Mouse (Mus musculus) natural killer cell, adult 2 months (primary cell): ENCODE data around the gene Blmh.
"Not testable (repeated sequence)": the region's sequence is repeated elsewhere in the genome, so short reads cannot be mapped to it uniquely, and the experiment has no call there.

Source experiments
- DNase-seq, 2 experiments: peaks; one replicate each; pipeline ENCODE4 v3.0.0; 2022; ENCODE audit warnings: low spot score in 2 of 2

Blmh gene

DNA sequence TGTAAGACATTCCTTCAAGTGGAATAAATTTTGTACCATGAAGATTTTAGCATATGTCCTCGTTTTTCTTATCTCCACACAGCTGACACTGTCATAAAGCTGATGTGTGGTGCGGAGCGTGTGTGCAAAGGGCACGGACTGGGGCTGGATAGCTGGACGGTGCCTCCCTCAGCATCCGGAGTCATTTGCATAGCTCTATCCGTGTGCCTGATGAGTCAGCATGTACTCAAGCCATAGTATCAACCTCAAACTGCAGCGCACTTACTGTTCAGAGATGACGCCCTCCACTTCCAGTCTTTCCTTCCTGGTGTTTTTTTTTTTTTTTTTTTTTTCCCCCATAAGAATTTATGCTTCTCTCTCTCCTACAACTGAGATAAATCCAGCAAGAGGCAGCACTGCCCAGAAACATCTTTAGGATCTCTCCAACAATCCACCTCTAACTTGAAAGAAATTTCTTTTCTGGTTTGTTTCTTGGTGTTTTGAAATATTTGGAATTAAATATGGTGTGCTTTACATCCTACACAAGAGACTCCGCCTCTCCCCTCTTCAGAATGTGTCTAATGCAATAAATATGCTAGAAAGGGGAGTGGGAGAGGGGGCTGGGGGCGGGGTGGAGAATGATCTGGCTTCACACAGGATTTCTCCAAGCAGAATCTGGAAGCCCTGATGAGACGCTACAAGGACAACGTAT is 7.9 kb upstream of the Blmh start:
- no peak for DNase-seq

DNA sequence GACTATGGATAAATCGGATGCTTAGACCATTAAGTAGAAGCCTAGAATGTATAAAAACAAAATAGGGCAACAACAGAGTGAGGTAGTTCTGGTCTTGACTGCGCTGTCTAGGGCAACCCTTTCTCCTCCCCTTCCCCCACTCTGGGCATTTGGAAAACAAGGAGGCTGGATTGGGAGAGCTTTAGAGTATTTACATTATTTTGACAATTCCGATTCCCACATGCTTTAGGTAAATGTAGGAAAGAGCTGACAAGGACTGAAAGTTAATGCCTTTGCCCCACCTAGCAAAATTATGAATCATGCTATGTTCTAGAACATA is 7.4 kb upstream of the Blmh start:
- no peak for DNase-seq

DNA sequence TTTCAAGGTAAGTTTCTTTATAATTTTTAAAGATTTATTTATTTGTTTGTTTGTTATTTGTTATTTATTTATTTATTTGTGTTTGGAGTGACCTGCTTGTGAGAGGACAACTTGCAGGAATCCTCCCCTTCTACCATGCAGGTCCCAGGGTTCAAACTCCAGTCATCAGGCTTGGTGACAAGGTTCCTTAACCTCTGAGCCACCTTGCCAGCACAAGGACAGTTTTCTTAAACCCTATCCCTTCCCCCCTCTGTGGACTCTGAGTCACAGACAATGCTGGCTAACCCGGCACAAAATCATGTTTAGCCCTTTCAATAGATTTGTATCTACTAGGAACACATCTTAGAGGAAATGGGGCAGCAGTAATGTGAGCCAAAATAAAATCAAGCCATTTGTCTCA is 4.0 kb upstream of the Blmh start:
- no peak for DNase-seq

DNA sequence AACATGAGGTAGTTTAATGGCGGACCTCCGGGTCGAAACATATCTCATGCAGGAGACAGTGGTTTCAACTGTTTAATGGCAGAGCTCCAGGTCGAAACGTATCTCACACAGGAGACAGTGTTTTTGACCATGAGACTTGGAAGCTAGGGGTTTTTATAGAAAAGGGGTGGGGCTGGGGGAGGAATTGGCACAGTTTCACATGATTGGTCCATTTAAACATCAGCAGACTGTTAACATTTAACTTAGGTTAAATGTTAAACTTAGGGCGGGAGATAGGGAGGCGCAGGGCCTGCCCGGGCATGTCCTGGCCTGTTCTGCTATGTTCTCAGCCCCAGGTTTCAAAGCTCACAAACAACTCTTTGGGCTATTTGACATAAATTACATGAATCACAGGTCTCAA is 4.0 kb downstream of the Blmh start:
- not testable (repeated sequence) for DNase-seq

DNA sequence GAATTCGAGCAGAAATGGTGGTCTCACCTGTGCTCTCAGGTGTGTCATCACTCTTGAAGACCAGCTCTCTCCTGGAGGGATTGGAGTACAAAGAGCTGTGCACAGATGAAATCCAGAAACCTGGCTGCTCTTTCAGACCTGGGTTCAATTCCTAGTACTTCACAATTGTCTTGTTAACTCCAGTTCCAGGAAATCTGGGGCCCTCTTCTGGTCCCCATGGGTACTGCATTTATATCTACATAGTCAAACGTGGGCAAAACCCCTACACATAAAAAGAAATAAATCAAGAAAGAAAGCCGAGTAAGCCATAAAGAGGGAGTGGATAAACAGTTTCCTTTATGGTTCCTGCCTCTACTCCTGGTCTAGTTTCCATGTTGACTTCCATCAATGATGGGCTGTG is 8.6 kb downstream of the Blmh start:
- no peak for DNase-seq

DNA sequence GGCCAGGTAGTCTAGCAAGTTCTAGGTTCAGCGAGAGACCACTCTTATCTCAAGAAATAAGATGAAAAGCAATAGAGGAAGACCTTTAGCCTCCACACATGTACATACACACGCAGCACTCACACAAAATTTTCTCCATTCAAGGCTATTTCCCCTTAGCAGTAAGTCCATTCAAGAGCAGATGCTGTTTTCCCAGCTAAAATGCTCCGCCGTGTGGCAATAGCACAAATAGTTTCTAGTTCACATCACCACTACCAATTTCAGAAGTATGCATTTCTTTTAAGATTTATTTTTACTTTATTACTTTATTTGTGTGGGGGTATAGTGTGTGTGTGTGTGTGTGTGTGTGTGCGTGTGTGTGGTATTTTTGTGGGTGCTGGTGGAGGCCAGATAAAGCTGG is 12.0 kb downstream of the Blmh start:
- DNase-seq = no peak

DNA sequence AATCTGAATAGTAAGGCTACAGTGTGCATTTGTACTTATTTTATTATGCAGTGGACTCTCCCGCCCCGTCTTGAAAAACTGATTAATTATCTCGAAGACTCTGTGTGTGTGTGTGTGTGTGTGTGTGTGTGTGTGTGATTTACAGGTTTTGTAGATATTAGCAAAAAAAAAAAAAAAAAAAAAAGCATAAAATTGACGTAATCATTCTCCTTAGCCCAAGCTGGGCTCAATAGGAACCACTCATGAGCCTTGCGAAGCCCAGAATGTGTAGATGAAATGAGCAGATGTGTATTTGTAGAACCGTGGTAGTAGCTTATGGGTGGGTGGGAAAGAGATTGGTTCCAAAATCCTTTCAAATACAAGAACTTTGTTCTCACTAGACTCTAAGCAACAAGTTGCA is 20.2 kb downstream of the Blmh start:
- DNase-seq = no peak

DNA sequence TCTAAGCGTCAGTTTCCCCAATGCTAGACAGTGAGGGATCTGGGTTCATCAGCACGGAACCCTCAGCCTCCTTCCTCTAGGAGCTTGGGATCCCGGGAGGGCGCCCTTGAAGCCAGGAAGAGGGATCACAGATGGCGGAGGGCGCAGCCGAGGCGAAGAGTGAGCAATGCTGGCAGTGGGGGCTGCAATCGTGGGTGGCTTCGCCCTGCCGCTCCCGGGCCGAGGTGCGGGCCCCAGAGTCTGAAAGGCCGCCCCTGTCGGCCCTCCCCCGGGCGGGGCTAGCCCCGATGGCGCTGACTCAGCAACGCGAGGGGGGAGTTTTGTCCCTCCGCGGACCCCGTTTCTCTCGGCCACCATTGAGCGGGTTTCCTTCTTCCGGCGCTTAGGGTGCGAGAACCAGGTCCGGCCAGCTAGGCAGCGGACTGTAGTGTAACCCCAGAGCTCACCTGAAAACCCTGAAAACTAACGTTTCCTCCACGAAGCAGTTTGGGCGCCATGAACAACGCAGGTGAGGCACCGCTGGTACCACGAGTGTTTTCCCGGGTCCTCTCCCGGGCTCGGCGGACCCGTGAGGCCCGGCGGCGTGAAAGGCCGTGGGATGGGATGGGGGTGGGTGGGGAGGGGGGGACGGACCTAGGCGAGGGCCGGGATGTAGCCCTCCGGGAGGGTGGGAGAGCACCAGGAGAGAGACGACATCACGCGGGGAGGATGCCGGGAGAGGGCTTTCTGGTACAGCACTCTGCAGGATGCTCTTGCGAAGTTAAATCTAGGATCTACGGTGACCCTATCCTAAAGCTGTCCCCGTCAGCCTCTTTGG is 21.0 kb downstream of the Blmh start:
- DNase-seq = peak; percentile 85 to 87

DNA sequence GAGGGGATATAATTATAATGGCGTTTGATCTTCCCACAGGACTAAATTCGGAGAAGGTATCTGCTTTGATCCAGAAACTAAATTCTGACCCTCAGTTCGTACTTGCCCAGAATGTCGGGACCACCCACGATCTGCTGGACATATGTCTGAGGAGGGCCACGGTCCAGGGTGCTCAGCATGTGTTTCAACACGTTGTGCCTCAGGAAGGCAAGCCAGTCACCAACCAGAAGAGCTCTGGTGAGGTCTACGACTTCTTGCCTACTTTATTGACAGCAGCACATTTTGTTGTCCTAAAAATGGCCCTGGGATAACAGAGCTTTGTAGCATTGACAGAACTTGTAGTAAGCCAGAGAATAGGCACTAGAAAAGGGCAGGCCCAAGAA is 21.6 kb downstream of the Blmh start:
- DNase-seq = peak in 1 of 2 experiments; percentile 2

DNA sequence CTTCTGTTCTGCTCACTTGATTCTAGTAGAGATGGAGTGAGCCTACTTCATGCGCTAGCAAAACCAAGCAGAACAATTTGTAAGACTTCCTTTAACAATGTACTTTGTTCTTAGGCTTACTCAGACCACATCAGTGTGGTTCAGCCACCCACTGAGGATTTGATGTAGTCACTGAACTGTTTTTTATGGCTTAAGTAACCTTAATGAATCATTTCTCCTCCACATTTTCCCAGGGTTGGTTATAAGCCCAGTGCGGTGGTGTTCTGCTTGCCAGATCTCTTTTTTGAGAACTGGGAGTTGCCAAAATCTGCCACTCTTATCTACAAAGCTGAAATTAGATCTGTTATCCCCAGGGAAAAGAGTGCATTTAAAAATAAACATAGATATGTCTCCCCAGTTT is 28.9 kb downstream of the Blmh start:
- DNase-seq = no peak

DNA sequence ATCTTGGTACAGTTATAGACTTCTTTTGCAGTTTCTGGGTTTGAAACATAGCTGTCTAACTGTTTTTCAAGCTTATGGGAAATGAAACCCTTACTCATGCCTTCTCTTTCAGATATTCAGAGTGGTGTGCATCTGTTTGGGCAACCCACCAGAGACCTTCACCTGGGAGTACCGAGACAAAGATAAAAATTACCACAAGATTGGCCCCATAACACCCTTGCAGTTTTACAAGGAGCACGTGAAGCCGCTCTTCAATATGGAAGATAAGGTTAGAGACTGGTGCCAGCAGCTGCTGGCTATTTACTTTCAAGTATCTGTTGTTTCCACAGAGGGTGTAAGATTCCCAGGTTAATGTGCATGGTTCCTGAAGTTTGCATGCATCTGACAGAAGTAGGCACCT is 41.1 kb downstream of the Blmh start:
- no peak for DNase-seq

DNA sequence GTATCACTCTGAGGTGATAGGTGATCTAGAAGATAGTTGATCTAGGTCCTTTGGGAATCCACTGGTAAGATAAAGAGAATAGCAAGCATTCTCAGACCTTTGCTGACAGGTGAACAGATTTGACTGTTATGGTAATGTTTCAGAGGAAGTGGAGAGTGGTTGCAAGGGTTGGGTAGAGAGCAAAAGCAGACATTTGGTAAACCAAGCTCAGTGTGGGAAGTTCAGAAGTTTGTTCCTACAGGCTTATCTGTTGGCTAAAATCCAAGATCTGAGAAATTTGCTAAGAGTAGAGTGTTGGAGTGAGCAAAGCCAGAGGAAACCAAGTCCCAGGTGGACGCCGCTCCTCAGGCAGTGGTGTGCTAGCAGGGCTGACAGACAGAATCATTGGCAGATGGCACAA is 45.7 kb downstream of the Blmh start:
- DNase-seq = no peak

DNA sequence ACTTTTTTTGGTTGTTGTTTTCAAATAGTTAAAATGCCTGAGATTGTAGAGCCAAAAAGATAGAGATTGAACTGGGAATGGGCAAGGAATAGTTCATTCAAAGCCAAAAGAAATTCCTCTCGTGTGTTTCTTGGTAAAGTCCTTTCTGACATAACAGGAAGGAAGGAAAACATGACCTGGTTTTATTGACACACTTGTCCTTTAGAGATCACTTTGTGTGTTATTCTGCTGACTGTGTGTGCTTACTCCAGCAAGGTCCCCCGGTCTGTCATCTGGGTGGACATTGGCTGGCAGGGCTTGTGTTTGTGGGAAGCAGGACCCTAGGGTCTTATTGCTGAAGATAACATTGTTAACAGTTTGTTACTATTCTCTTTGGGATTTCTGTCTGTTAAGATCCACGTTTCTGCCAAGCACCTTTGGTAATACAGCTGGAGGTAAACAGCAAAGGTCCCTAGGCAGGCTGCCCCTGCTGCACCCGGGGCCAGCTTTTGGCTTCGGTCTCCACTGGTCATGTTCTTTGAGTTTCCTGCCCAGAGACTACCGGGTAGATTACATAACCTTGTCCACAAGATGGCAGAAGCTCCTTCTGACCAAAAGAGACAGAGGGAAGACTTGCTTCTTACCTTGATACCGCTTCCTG is 50.2 kb downstream of the Blmh start:
- no peak for DNase-seq

DNA sequence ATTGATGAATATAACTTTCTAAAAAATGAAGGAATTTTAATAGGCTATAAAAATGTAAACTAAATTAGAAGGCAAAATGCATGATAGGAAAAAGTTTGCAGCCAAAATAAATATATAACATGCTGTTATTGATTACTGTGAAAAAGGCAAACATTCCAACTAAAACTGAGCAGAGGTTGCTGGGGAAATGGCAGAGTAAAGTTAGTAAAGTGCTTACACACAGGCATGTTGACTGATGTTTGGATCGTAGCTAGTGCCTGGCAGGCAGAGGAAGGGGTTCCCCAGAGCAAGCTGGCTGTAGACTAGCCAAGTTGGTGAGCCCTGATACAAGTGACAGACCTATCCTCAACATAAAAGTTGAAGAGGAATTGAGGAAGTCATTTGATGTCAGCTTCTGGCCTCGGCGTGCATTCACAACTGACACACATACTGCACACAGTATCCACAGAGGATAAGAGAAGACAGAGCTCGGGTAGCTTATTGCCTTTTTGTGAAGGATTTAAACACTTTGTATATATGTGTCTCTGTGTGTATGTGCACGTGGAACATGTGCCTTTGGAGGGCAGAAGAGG is 57.0 kb downstream of the Blmh start:
- no peak for DNase-seq

DNA sequence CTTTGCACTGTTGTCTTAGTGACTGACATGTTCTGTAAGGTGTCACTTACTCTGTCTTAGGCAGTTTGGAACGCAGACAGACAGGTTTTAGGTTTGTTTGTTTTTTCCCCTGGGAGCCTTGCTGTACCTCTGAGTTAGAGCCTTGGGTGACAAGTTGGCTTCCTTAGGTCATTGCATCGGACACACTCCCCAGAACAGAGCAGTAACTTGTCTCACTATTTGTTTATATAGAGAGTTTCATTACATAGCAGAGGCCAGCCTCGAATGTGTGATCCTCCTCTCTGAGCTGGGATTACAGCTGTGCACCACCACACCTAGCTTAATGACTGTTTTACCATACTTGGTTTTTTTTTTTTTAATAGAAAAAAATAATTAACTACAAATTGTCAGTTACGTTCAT is 57.8 kb downstream of the Blmh start:
- no peak for DNase-seq

DNA sequence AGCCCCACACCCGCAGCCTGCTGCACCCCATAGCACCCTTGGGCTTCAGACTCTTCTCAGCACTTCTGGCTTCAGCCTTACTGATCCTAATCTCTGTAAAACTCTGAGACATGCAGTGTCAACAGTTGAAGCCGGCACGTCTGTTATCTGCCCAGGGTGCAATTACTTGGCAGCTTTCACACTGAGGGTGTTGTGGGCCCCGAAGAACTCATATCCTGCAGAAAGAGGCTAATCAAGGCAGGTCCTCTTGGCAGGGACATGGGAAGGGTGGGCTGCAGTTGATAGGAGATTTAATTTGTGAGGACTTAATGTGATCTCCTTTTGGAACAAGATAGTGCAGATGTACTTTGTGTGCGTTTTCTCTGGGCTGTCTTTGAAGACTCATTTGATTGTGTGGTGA is 59.0 kb downstream of the Blmh start:
- DNase-seq = no peak

DNA sequence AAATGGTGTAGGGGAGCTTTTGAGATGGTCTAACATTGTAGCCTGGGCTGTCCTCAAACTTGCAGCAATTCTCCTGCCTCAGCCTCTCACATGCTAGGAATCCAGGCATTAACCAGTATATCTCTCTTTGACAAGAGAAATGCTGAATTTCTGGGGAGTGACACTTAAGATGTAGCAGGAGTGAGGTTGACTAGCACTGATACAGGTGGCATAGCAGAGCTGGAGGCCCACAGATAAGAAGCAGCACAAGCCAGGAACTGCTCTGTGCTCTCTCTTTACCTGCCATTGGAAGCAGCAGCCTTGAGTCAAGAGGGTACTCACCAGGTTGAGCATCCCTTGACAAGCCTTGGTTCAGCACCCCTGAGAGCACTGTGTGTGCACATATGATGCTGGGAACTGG is 59.6 kb downstream of the Blmh start:
- no peak for DNase-seq

DNA sequence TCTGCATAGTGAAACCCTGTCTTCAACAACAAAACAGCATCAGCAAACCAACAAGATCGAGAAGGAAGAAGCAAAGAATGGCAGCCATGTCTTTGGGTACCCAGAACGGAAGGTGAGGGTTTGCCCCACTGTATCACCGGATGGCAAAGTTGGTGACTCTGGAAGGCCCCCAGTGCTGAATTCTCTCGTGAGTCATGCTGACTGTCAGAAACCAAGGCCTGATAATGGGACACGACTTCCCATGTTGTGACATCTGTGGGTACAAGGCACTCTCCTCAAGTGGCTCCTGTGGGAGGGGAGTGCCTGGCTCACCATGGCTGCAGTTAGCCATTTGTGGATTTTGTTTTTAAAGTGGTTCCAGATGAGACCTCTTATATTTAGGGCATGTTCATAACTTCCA is 66.2 kb downstream of the Blmh start:
- DNase-seq = peak in 1 of 2 experiments; percentile 24

DNA sequence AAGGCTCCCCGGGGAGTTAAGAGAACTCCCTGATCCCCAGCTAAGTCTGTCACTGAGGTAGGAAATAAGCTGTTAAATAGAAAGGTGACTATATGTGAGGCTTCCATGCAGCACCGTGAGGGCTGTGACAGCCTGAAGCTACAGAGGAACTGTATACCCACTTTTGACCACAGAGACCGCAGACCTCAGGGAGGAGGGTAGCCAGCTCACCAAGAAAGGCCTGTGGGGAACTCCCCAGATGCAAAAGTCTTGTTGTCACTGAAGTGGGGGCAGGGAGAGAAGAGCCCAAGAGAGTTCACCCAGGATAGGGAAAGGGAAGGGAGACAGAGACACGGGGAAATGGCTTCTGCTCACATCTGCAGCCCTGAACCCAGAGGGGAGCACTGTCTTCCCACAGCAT is 68.3 kb downstream of the Blmh start:
- peak; percentile 81 to 82 for DNase-seq

DNA sequence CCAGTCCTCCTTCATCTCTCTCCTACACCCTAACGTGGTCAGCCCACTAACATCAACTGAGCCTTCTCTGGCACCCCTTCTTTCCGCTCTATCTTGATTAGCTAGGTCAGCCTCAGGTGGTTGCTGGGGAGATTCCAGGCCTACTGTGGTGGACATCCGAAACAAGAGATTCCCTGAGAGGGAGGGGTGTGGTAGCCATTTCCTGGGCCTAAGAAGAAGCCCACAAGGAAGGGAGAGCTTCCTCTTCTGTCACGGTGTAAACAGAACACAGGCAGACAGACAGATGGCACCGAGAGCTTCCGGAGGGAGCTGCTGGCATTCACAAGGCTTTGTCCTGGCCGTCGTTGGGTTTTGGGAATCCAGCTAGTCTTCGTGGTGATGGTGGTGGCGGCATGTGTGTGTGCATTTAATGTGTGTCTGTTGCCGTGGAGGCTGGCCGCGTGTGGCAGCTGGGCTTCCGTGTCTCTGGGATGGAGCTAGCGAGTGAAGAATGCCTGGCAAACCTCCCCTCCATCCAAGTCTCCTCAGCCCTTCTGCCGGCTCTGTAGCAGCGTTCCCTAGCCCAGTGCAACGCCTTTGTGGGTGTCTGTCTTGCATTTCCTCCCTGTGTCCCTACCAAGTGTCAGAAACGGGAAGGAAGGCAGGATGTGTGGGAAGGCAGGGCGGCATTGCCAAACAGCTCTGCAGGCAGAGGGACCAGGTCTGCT is 71.5 kb downstream of the Blmh start:
- no peak for DNase-seq

DNA sequence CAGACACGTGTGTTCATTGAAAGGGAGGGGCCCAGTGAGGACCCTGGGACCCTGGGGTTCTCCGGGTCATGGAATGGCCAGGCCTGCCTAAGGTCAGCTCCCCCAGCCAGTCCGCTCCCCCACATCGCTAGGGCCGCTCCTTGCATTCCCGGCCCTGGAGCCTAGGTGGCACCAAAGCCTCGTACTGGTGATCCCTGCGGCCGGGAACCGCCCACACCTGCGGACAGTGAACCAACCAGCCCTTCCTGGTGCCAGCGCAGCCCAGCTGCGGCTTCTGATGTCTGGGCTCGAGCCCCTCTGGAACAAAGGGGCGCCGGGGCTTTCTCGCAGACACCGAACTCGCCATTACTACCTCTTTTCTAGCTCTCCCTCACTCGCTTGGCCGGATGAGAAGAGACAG is 72.7 kb downstream of the Blmh start:
- peak; percentile 60 to 68 for DNase-seq
